Mouse (Mus musculus): ENCODE data around the gene Coro1b.

Coro1b gene

DNA sequence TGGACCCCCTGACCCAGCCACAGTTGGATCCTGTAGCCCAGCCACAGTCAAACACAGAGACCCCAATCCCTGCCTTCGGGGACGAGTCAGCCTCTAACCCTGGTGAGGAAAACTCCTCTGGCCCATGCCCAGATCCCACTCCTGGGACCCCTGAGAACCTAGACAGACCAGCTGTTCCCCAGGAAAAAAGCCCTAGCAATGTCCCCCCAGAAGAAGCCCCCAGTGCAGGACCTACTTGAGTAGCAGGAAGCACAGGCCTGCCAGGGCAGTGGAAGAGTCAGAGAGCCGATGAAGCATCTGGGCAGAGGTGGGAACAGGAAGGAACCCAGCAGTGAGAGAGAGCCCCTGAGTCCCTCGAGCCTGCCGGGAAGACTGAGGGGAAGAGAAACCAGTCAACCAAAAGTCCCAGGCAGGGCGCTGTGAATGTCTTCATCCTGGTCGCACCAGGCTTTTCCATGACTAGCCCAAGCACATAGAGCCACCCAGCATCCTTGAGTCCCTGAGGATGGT, 4.6 kb upstream of the Coro1b start, which contains the start of gene Cabp4:
TSS of gene Cabp4 (minus strand) at position 275 of the 510 bp plus-strand sequence.
- DNase-seq (ENCODE audit: low spot score), result no peak

DNA sequence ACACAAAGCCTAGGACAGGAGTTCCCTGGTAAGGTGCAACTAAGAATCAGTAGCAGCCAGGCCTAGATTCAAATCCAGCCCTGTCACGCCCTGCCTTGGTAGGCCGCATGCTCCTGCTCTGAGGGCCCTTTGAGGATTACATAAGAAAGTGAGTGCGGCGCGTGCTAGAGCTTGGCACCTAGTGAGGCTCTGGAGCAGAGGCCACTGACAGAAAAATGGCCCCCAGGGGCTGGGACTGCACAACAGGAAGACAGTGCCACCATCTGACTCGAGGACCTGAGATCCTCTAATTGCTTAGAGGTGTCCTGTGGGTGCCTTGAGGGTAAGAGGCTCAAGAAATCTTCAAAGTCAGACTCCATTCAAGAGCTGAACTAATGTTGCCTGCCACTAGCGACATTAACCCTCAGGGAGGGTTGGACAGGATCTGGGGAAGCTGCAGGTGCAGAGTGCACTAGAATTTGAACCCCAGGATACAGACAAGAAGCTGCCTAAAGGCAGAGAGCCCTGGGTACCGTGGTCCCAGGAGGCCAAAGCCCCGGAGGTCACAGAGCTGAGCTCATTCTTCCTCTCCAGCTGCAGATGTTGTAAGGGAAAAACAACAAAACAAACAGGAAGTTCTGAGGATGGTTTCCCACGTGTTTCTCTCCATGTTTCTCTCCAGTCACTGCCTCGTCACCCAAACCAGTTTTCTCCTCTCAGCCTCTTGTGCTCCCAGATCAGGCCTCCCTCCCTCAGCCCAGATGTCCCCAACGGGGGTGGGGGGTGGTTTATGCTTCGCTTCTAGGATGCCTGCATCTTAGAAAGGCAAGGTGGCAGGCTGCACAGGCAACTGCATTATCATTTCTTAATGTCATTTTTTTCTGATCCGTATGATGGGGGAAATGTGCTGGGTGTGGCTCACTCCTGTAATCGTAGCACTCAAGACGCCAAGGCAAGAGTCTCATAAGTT, 3.6 kb upstream of the Coro1b start:
- DNase-seq (ENCODE audit: low spot score), result no peak

DNA sequence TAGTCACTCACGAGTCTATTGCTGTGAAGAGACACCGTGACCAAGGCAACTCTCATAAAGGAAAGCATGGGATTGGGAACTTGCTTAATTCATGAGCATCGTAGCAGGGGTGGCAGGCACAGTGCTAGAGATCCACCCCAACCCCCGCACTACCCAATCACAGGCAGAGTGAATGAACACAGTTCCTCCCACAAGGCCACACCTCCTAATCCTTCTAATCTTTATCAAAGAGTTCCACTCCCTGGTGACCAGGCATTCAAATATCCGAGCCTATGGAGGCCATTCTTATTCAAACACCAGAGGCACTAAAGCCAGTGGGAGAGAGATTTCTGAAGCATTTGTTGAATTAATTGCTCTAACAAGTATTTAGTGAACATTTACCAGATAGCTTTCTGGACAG, 2.5 kb upstream of the Coro1b start:
- DNase-seq (ENCODE audit: low spot score), result no peak

DNA sequence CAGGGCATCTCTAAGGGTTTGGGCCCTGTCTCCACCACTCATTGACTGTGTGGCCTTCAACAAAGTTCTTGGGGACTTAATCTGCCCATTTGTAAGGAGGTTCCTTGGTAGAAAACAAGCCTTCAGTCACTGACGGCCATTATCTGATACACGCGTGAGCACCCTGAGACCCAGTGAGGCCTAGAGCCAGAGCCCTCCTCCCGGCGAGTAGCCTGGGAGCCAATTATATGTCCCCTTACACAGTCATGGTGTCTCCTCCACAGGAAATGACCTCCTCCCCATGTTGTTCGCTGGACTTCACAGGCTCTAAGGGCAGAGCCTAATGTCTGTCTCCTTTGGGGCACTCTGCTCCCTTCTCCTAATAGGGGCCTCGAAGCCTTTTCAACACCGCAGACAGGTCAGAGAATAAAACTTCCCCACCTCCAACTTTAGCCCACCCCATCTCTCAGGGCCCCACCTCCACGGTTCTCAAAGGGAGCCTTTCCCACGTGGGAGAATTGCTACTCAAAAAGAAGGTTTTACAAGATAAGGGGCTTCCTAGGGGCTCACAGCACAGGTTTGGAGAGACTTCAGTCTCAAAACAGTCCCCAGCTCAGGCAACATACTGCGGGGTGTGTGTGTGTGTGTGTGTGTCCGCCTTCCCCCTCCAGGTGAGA, 1.9 kb upstream of the Coro1b start:
- no peak for DNase-seq (ENCODE audit: low spot score)

DNA sequence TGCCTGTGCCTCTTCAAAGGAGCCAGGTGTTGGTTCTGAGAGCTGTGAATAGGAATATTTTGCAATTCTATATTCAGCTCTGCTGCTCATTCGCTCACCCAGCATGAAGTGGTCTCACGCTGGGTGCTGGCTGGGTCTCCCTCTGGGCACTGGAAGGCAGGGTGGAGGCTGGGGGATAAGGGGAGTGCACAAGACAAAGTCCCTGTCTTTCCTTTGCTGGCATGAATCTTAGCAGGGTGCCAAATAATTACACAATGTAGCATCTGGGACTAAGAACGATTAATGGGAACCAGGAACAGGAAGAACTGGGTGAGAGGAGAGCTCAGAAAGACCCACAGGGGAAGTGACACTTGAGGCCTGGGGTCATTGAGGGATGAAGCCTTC, 1.4 kb upstream of the Coro1b start:
- DNase-seq (ENCODE audit: low spot score), result no peak

DNA sequence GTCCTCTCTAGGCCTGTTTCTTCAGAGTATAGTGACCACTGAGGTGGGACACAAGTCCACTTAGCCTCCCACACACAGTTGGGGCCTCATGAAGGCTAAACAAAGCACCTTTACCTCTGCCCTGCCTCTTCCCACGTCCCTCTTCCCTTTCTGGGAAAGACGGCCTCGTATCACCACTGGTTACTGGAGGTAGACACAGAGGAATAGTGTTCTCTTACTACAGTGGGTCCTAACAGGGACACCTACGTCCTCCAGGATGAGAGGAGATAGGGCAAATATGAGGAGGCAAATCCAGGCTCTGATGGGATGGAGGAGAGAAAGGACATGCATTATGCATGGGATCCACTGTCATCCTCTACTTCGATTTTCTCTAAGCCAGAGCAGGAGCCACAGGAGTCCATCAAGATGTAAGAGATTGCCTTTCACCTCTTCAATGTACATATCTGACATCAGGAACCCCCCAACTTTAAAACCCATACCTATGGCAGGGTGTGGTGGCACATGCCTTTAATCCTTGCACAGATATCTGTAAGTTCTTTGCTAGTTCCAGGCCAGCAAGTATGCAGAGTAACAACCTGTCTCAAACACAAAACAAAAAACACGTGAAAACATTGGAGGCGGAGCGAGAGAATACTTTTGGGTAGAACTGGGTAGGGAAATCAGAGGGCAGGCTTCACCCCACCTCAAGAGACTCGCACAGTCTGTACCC, 483 bp upstream of the Coro1b start:
- no peak for DNase-seq (ENCODE audit: low spot score)

DNA sequence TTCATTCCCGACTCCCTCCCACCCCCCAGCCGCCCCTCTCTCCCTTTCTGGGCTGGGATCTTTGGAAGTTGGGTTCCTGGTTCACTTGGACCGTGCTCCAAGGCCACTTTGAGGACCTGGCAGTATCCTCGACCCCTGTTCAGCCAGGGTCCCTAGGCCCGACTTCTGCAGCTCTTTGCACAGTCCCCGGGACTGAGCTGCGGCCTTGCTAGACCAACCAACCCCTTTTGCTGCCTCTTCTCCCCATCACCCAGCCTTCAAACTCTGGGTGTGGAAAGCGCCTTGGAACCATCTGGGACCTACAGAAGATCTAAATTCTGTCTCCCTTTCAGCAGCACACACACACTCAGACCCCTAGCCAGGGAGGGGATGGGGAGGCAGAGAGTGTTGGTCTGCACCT, 400 bp downstream of the Coro1b start:
- no peak for DNase-seq (ENCODE audit: low spot score)

DNA sequence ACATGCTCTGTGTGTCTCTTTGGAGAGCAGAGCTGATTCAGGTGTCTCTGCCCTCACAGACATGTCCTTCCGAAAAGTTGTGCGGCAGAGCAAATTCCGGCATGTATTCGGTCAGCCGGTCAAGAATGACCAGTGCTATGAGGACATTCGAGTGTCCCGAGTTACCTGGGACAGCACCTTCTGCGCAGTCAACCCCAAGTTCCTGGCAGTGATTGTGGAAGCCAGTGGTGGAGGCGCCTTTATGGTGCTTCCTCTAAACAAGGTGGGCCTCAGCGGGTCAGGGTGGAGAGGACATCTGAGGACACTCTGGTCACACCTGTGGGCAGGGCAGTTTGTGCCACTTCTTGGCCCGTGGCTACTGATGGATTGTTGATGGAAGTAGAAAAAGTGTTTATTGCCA, 864 bp downstream of the Coro1b start:
- DNase-seq (ENCODE audit: low spot score), result no peak

DNA sequence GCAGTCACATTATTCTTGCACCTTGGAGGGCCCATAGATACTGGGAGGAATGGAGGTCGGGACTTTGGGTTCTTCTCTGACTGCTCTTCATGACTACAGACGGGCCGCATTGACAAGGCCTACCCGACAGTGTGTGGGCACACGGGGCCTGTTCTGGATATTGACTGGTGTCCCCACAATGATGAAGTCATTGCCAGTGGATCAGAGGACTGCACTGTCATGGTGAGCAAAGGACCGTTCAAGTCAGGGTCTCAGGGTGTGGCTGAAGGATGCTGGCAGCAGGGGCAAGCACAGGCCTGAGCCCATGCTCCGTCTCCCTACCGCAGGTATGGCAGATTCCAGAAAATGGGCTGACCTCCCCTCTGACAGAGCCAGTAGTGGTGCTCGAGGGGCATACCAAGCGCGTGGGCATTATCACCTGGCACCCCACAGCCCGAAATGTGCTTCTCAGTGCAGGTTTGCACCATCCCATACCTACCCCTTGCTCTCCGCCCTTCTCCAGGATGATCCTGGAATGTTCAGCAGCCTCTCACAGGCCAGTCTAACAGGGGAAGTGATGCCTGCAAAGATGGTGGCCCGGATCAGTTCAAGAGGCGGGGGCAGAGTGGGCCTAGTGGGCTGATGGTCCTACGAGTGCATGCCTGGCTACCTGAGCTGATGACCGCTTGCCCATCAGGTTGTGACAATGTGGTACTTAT, 1.5 kb downstream of the Coro1b start:
- DNase-seq (ENCODE audit: low spot score), result no peak

DNA sequence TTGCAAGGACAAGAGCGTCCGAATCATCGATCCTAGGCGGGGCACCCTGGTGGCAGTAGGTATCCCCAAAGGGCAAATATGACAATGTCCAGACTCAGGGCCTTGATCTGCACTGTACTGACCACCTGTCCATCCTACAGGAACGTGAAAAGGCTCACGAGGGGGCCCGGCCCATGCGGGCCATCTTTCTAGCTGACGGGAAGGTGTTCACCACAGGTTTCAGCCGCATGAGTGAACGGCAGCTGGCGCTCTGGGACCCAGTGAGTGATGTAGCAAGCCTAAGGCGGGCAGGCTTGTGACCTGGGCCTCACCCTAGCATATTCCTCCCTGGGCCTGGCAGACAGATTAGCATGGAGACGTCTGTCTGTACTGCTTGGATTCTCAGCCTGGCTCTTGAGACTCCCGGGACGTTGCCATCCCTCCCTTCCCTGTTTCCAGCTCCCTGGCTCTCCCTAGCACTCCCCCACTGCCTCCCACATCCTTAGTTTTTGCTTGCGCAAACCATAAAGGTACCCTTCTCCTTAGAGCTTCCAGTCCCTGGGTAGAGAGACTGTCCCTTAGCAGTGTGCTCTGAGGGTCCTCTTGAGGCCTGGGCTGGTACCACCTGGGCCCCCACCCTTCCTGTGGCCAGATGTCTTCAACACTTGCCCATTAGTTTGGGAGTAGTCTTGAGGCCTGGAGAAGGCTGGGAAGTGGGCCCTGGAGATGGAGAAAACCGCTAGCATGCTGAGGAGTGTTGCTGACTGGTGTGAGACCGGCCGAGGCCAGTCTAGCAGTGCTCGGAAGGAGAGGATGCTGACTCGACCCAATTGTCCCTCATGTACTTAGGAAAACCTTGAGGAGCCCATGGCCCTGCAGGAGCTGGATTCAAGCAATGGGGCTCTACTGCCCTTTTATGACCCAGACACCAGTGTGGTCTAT, 2.4 kb downstream of the Coro1b start:
- no peak for DNase-seq (ENCODE audit: low spot score)

DNA sequence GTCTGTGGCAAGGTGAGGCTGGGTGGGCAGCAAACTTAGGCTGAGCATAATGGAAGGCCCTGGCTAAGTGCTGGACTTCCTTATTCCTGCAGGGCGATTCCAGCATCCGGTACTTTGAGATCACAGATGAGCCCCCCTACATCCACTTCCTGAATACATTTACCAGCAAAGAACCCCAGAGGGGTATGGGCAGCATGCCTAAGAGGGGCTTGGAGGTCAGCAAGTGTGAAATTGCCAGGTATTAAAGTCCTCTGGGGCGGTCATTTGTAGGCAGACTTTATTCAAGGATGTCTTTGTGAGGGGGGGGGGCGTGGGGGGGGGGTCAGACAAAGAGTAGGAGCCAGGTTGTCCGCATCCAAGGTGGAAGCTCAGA, 3.1 kb downstream of the Coro1b start:
- no peak for DNase-seq (ENCODE audit: low spot score)

DNA sequence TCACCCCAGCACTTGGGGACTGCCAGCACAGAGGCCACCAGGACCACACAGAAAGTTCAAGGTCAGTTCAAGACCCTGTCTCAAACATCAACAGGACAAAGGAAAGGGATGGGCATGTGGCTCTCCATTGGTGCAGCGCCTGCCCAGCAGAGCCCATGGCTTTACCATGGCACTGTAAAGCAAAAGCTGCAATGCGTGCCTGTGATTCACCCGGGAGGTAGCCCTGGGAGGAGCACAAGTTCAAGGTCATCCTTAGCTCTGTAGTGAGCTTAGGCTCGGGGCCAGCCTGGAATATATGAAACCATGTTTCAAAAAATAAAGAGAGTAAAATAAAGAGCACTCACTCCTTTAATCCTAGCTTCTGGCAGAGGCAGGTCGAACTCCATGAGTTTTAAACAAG, 3.5 kb downstream of the Coro1b start:
- no peak for DNase-seq (ENCODE audit: low spot score)

DNA sequence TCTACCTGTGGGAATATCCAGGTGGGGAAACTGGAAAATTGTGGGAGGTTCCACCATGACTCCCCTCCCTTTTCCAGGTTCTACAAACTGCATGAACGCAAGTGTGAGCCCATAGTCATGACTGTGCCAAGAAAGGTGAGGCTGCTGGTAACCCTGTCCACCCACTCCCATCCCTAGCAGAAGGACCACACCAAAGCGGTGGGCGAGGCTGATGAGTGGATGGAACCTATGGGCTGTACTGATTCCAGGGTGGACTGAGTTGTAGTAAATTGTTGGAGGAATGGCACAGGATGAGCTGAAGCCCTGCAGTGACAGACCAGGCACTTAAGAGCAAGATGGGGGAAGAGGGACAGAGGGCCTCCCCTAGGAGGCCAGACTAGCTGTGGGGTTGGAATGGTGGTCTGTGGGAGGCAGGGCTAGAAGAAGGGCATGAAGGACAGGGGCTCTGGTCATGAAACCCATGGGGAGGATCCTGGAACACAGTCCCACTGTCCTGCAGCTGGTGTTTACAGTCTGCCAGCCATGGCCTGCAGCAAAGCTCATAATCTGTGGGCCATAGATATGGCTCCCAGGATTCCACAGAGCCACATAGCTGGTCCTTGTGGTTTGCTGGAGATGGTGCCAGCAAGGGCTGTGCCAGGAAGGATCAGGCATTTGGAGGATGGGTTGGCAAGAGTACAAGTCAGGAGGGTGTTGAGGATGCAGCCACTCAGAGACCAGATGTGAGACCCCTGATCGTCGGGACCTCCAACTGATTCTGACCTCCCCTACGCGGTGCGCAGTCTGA, 4.2 kb downstream of the Coro1b start:
- no peak for DNase-seq (ENCODE audit: low spot score)

DNA sequence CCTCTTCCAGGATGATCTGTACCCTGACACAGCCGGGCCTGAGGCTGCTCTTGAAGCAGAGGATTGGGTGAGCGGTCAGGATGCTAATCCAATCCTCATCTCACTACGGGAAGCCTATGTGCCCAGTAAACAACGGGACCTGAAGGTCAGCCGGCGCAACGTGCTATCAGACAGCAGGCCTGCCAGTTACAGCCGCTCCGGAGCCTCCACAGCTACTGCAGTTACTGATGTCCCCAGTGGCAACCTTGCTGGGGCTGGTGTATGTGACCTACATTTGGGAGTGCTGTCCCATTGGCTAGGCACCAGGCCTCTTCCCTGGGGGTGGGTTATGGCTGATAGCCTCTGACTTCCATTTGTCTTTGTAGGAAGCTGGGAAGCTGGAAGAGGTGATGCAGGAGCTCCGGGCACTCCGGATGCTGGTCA, 4.8 kb downstream of the Coro1b start, which contains the start of gene Ptprcap:
TSS of gene Ptprcap (plus strand) at position 373 of the 423 bp plus-strand sequence.
- DNase-seq (ENCODE audit: low spot score), result no peak

DNA sequence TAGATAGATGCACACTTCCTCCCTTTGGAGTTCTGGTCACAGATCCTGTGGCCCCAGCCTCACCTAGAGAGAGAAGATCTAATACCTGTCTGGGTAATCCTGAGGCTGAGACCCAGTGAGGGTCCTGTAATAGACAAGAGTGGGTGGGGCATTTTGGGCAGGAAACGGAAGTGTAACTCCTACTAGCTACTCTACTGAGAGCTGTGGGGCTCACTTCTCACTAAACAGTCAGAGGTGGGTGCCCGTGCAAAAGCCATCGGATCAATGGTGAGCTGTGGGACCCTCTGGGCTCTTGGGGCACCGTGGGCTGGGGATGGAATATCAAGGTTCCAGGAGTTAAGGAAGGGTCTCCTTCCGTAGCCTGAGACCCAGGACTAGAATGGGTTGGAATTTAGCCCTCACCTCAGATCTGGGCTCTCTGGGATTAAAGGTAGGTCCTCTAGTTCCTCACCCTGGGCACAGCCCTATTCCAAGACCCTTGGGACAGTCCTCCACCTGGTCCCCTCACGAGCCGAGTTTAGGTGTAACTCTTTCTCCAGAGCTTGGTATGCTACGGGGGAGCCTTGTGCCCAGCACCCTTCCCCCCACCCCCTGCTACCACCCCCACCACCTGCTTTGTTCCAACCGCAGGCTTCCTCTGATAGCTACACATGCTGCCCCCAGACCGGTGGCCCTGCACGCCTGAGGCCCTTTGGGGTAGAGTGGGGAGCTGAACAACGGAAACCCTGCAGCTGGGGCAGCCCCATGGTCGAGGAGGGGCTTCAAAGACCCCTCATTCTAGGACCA, 6.2 kb downstream of the Coro1b start:
- DNase-seq (ENCODE audit: low spot score), result no peak

DNA sequence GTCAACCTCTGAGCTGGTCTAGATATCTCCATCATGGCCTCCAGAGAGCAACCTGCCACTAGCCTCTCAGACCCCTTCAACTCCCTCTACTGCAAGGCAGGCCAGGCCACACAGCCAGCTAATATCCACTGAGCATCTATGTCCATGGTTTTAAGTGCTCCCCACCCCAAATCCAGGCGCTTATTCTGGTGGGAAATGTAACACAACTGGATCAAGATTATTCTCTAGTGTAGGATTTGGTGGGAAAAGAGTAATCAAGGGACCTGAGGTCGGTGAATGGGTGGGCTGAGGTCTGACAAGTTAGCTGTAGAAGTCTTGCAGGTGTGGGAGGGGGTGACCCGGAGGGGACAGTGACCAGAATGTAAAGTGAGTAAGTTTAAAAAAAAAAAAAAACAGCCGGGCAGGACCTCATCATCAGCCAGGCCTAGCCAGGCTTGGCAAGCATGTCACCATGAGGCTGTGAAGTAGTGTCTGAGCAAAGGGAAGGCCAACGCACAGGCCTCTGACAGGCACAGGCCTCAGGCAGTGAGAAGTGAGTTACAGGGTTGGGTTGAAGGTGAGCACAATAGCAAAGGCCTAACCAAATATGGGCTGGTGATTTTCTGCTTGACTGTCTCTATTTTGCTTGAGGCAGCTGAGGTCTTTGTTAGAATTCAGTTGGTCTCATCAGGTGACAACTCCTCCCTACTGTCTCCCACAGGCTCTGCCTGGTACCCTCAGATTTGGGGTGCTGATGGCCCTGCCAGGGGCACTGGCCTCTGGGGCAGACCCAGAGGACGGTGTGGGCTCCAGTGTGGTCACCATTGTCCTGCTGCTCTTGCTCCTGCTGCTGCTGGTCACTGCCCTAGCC, 7.0 kb downstream of the Coro1b start:
- DNase-seq (ENCODE audit: low spot score), result no peak

DNA sequence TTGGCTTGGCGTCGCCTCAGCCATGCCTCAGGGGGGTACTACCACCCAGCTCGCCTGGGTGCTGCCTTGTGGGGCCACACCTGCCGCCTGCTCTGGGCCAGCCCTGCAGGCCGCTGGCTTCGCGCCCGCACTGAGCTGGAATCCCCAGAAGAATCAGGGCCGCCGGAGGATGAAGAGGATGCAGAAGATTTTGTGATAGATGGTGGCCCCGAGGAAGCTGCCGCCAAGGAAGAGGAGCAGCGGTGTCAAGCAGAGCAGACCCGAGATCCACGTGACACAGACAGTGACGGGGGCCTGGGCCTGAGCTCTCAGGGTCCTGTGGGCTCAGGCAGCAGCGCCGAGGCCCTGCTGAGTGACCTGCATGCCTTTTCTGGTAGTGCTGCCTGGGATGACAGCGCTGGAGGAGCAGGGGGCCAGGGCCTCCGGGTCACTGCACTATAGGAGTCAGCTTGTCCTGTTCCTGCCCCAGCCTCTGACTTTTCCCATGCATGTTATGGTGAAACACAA, 7.7 kb downstream of the Coro1b start:
- no peak for DNase-seq (ENCODE audit: low spot score)

DNA sequence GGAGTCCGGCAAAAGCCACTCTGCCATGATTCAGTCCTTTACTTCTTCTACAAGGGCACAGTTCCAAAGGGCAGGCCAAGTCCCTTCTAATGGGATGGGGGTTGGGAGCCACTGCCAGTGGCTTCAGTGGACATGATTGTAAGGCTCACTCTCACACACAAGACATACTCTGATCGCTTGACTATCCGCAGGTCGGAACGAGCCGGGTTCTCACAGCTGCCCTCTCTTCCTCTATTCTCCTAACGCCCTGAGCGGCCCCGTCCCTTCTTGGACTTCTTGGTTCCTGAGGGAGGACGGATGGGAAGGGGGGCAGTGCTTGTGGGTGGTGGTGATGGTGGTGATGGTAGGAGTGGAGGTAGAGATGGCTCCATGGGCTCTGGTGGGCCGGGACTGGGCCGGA, 8.4 kb downstream of the Coro1b start:
- no peak for DNase-seq (ENCODE audit: low spot score)
